Mouse (Mus musculus) limb, embryonic 12.5 days (tissue): ENCODE data around the gene Mrc1. TPM values are rescaled to one million over a fixed set of nuclear protein-coding genes. Genes with fewer than 3 reads are reported as not detected.

Experiments used
- ATAC-seq: fragments of 200-750 bp; cut with Nextera tagmentation; 2 replicates; pipeline ENCODE4 v1.8.0; 2017; ENCODE audit warnings: low read depth, moderate TSS enrichment; ENCODE audit not compliant: insufficient number of reproducible peaks, insufficient read depth, low FRiP score, low TSS enrichment
- H3K27ac ChIP-seq: fragments of 300-500 bp; sonication (generic); 2 replicates; pipeline ENCODE4 v1.5.1; 2016; ENCODE audit warnings: mild to moderate bottlenecking, moderate library complexity
- H3K27me3 ChIP-seq: fragments of 300-500 bp; sonication (generic); 2 replicates; pipeline ENCODE4 v1.6.1; 2016; ENCODE audit warnings: mild to moderate bottlenecking, moderate library complexity
- H3K36me3 ChIP-seq: fragments of 300-500 bp; sonication (generic); 2 replicates; pipeline ENCODE4 v1.6.1; 2016; ENCODE audit warnings: mild to moderate bottlenecking, moderate library complexity
- H3K4me1 ChIP-seq: fragments of 300-500 bp; sonication (generic); replicated peaks from 2 replicates; pipeline ENCODE4 v1.6.1; 2016
- H3K4me2 ChIP-seq: fragments of 300-500 bp; sonication (generic); 2 replicates; pipeline ENCODE4 v1.6.1; 2016; ENCODE audit warnings: mild to moderate bottlenecking, moderate library complexity
- H3K4me3 ChIP-seq: fragments of 300-500 bp; sonication (generic); replicated peaks from 2 replicates; pipeline ENCODE4 v1.5.1; 2016; ENCODE audit warnings: mild to moderate bottlenecking
- H3K9ac ChIP-seq: fragments of 300-500 bp; sonication (generic); replicated peaks from 2 replicates; pipeline ENCODE4 v1.6.1; 2016; ENCODE audit warnings: mild to moderate bottlenecking, moderate library complexity
- H3K9me3 ChIP-seq: fragments of 300-500 bp; sonication (generic); 2 replicates; pipeline ENCODE4 v1.6.1; 2016; ENCODE audit warnings: mild to moderate bottlenecking, moderate library complexity
- WGBS: fragments of 180-500 bp; shearing (Covaris S2); methylation state at CpG from one replicate; pipeline ENCODE4 v1.1.7; 2016; 5-methylcytosine and 5-hydroxymethylcytosine counted together
- microRNA counts: library from miRNA; unstranded; fragments of <30 nt; microRNA quantifications from one replicate; lab custom pipeline; 2017
- microRNA-seq: library from miRNA; unstranded; fragments of <30 nt; microRNA quantifications from one replicate; pipeline ENCODE4, GENCODE M21; 2017
- polyA plus RNA-seq: library from polyadenylated mRNA; unstranded; fragments of >200 nt; fragmentation: Nextera tagmentation; extraction: Ambion mirVana; gene quantifications from 2 replicates; pipeline ENCODE4 v1.2.1, GENCODE M21; 2016

The Mrc1 gene
- polyA plus RNA-seq, 1 experiment from 2014 or later = 2.5 TPM

GRCm38 (mm10) chr2:14312505-14313380 is 83.6 kb downstream of the Mrc1 start:
- H3K4me1 ChIP-seq = no peaks in the 10 kb centered on the region
- no peak overlapping the region for H3K4me2 ChIP-seq
- no peak overlapping the region for H3K9ac ChIP-seq
- no peak overlapping the region for H3K4me3 ChIP-seq
- H3K9me3 ChIP-seq = peaks cover 6% of the 10 kb centered on the region
- H3K27me3 ChIP-seq = no peaks in the 10 kb centered on the region
- no peak for ATAC-seq
- no peaks in the 10 kb centered on the region for H3K36me3 ChIP-seq
- WGBS = 77% methylated on average over 4 of the region's 4 CpGs
- no peak overlapping the region for H3K27ac ChIP-seq

- 78% methylated on average over 3 of the region's 3 CpGs for WGBS
- Histone ChIP-seq H3K9me3 (peaks cover 7% of the 10 kb centered on the region), H3K27ac (no peak overlapping the region), H3K36me3 (no peaks in the 10 kb centered on the region), H3K4me2 (no peak overlapping the region), H3K4me3 (no peak overlapping the region), H3K27me3 (no peaks in the 10 kb centered on the region), H3K9ac (no peak overlapping the region), H3K4me1 (no peaks in the 10 kb centered on the region)
- ATAC-seq = no peak
Observed at GRCm38 (mm10) chr2:14315113-14315512, 85.9 kb downstream of the Mrc1 start.

GRCm38 (mm10) chr2:14341652-14342308 is 112.6 kb downstream of the Mrc1 start:
- Histone ChIP-seq H3K36me3 (no peaks in the 10 kb centered on the region), H3K27ac (no peak overlapping the region), H3K4me3 (no peak overlapping the region), H3K4me2 (no peak overlapping the region), H3K9ac (no peak overlapping the region), H3K4me1 (no peaks in the 10 kb centered on the region), H3K27me3 (no peaks in the 10 kb centered on the region), H3K9me3 (no peaks in the 10 kb centered on the region)
- WGBS = 79% methylated on average over 14 of the region's 14 CpGs
- ATAC-seq = no peak

GRCm38 (mm10) chr2:14342309-14342839 is 113.2 kb downstream of the Mrc1 start:
- Histone ChIP-seq H3K36me3 (no peaks in the 10 kb centered on the region), H3K27me3 (no peaks in the 10 kb centered on the region), H3K9ac (no peak overlapping the region), H3K27ac (no peak overlapping the region), H3K4me3 (no peak overlapping the region), H3K4me1 (no peaks in the 10 kb centered on the region), H3K9me3 (no peaks in the 10 kb centered on the region), H3K4me2 (no peak overlapping the region)
- no peak for ATAC-seq
- 91% methylated on average over 8 of the region's 8 CpGs for WGBS

MicroRNA genes within 50 kb of the gene (microRNA counts, 519-probe panel; counts per million panel counts)
- not detected for microRNA mmu-miR-511 (lab: Ali Mortazavi, UCI)

Small RNAs within 50 kb of the gene (microRNA-seq; reads per million reads assigned to microRNA genes)
- gene Mir511 = 0.93 reads per million

Other genes with a start within 250 kb of the Mrc1 start
- gene Hacd1, start 173.3 kb upstream of the Mrc1 start, polyA plus RNA-seq = 44.3 and 44.9 TPM in 2 replicates
- gene Stam, start 155.3 kb upstream of the Mrc1 start, polyA plus RNA-seq = 72.4 and 81.8 TPM in 2 replicates
- gene Tmem236, start 54.9 kb upstream of the Mrc1 start, polyA plus RNA-seq = 0.05 TPM in 1 of 2 replicates, not detected in the other
- not detected in 2 replicates for gene Slc39a12, start 158.9 kb downstream of the Mrc1 start, polyA plus RNA-seq